Mouse (Mus musculus): ENCODE data around the gene Kcna10.

Gene Kcna10

DNA sequence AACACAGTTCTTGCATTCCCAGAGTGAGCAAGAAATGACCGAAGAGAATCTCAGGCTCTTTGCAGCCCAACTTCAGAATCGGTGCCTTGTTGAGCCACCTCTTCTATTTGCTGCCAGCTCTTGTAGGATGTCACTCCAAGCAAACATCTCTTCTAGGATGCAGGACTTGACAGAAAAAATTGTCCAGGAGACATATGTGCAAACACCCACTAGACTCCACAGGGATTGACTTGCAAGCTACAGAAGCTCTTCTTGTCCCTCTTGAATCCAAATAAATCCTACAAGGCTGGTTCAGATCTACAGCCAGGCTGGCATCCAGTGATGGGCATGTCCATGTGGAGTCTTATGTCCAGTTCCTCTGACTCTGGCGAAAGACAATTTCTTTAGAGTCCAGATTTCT lies 21.6 kb downstream of the Kcna10 start:
- no peak for DNase-seq

DNA sequence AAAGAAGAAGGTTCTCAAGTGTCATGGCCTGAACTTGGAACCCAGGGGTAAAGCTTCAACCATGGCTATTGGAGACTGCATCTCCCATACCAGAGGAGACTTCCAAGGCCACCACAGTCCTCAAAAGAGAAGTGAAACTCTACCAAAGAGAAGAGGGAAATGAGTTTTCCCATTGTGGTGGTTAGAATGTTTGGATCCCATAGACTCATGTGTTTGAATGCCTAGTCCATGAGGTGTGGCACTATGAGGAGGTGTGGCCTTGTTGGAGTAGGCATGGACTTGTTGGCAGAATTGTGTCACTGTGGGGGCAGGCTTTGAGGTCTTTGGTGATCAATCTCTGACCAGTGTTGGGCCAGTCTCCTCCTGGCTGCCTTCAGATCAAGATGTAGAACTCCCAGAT lies 22.3 kb downstream of the Kcna10 start:
- no peak for DNase-seq

DNA sequence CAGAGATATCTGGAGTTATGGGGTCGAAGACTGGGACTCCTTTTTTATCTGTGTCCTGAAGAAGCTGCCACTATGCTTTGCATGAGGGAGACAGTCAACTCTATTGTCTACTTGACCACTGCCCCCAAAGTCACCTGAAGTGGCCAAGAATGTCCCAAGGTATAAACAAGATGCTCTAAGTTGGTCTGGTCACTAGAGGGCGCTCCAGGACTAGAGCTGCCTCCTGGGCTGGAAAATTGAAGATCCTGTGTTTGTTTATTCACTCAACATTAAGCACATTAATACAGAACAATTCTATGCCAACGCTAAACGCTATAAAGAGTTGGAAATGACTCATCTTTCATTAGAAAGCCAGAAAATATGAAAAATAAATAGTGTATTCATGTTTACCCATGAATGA lies 23.1 kb downstream of the Kcna10 start:
- peak; percentile 70 to 85 for DNase-seq

DNA sequence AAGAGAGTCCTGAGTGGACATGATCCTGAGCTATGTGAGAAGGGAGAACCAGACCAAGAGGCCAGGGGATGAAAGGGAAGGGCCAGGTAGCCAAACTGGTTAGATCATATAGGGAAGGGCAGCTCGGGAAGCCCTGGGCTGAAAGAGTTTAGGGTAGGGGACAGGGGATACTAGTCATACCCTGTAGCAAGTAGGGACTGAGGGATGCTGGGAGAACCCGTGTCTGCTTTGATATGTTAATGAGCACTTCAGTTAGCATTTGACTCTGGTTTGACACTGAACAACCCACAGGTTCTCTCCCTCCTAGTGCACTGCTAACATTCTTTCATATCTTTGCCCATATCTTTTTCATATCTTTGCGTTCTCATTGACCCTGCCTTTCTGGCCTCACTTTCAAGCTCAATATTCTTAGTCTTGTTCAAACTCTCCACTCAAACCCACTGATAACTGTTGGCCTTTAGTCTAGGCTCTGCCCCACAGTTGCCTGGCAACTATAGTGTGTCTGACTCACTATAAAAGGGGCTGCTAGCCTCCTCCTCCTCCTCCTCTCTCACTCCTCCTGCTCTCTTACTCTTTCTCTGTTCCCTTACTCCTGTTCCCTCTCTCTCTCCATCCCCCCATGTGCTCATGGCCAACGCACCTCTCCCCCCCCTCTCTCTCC lies 23.8 kb downstream of the Kcna10 start:
- DNase-seq = no peak

DNA sequence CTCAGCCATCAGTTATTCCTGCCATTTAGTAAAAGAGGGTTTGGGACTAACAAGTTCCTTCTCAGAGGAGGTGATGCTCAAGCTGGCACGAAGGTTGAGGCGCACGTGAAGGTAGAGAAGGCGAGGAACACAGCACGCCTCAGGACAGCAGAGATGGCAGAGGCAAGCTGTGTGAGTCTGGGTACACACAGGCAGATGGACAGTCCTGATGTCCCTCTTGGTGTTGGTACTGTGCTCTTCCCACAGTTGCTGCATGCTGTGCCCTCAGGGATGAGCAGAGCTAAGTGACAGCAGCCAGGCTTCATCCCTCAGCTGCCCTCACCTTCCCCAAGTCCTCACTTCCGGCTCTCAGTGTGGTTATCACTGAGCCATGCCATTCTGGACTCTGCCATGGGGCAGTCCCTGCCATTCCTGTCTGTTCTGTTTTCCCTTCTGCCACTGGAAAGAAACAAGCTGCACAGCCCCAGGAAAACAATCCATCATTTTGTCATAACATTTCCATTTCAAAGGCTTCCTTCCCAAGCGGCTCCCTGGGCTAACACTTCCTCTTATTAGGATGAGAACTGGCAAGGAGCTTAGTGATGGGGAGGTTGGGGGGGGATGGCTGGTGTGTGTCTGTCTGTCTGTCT lies 24.9 kb downstream of the Kcna10 start:
- no peak for DNase-seq

DNA sequence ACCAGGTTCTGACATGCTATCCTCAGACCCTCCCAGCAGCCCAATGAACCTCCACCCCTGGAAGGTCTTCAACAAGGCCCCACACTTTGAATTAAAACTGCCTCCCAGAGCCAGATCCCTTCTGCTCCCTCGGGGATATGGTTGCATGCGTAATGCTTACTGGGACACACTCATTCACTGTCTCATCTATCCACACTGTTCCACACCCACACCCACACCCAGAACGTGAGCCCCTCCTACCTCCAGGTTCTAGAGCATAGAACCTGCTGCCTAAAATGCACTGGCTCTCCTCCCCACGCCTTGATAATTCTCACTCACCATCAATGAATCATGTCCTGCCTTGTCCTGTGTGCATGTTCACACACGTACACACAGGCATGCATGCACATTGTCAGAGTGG lies 31.8 kb downstream of the Kcna10 start:
- no peak for DNase-seq

DNA sequence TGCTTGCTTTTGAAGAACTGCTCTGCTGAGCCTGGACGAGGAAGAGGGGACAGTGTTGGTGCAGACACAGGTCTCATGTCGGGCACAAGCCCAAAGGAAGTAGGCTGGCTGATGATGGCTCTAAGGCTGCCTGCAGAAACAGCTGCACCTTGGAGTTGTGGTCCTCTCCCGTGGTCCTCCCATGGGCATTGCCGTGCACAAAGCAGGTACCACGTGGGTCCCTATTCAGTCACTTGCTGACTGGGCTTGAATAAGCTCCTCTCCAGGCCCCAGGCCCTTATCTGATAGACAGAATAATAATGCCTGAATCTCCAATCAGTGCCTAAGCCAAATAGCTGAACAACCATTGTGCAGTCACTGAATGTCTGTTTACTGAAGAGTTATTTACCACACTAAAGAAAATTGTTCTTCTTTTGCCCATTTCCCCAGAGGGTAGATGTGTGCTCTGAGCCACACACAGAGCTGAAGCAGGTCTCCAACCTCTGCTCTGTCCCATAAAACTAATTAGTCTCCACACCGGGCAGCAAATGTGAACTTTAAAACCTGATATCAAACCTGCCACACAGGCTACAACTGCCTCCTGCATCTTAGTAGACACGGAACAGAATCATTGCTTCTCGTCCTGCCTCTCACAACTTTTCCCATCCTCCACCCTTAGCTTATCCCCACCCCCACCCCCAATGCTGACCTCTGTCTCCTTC lies 33.7 kb downstream of the Kcna10 start:
- DNase-seq = no peak

DNA sequence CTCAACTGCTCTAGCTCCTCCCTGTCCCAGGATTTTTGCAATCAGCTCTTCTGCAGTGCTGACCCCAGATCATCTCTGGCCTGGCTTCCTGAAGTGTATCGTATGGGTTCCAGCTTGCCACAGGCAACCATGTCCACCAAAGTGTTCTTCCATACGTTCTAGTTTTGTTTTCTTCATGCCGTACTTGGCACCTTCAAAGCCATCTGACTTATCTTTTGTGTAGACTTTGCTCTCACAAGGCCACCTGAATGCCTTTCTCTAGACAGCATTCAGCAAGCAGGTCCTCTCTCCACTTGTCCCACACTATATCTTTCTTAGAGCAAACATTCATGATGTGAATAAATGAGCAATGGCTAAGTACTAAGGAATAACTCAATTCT lies 34.2 kb downstream of the Kcna10 start:
- no peak for DNase-seq

DNA sequence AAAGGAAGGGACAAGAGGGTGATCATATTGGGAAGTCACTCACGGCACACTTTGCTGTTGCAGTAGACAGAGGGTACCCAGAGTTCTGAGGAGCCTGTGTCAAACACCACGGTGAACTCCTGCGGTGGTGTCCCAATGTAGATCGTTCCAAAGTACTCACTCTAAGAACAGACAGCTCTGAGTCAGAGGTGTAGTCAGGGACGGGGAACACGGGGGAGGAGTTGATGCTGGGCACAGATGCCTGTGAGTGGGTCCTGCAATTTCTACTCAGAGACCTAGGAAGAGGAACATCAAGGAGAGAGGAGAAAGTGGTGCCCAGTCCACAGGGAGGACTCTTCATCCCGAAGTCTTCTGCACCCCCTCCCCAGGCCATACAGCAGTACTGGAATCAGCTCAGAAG lies 35.7 kb downstream of the Kcna10 start:
- no peak for DNase-seq

DNA sequence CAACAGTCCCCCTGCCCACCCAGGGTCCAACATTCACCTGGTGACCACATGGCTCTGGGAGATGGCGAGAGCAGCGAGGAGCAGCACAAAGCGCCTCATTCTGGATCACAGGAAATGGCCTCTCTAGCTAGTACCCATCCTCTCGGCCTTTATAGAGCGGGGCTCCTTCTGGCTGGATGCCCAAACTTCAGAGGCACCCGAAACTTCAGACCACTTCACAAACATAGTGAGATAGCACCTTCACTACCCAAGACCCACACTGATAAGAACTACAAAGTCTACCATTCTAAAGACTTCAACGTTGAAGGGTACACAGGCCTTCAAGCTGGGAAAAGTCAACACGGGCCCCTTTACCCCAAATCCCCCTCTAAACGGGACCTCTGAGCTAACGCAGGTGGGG lies 38.8 kb downstream of the Kcna10 start, which contains the start of gene Cym:
Gene Cym (minus strand): TSS at position 125 of the 400 bp plus-strand sequence.
- no peak for DNase-seq

DNA sequence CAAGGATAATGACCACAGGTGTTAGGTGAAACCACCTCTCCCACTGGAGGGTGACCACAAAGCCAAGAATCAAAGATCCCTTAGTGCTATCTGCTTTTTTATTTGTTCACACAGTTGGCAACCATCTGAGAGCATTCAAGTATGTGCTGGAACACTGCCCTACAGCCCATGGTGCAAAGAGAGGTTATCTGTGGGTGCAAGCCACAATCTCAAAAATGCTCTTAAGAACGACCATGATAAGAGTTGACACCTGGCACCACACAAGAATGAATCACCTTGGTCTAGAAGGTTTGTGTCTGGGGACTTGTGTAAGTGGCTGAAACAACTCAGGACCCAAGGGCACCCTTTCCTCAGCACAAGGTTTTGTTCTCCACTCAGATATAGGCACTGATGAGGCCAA lies 40.4 kb downstream of the Kcna10 start:
- DNase-seq = no peak

DNA sequence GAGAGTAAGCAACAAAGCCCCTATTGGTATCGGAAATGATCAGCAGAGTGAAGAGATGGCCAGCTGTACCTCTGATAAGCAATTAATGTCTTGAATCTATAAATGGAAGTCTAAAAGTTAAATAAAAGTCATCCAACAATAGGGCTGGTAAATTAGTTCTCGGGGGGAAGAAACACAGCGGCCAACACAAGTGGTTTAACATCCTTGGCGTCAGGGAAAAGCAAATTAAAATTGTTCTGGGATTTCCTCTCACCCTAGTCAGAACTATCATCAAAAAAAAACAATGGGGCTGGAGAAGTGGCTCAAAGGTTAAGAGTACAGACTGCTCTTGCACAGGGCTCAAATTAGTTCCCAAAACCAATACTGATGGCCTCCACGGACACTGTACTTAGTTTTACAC lies 43.0 kb downstream of the Kcna10 start:
- DNase-seq = no peak

DNA sequence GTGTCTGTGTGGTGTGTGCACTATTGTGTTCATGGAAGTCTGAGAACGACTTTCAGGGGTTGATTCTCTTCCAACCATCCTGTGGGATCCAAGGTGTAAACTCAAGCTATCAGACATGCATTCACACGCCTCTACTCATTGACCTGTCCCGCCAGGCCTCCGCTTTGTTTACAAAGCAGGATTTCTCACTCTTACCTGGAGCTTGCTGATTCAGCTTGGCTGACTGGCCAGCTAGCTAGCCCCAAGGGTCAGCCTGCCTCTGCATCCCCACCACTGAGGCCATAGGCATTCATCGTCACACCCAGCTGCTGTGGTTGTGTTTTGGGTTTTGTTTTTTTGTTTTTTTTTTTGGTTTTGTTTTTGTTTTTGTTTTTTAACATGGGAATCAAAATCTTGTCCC lies 46.4 kb downstream of the Kcna10 start:
- no peak for DNase-seq

DNA sequence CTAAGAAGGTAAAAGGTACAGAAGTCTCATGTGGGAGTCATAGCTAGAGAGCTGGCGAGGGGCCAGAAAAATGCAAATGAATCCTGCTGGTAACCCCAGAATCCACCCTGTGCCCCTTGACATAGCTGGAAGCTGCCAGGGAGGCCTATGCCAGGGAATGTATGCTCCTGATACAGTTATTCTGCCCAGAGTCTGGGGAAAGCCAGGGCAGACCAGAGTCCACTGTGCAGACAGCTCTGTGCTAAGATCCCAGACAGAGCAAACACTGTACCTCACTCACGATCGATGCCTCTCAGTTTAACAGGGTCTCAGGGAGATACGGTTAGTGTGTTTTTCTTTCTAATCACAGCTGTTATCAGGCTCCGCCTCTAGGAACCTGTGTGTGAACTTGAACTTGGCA lies 47.0 kb downstream of the Kcna10 start:
- DNase-seq = no peak

DNA sequence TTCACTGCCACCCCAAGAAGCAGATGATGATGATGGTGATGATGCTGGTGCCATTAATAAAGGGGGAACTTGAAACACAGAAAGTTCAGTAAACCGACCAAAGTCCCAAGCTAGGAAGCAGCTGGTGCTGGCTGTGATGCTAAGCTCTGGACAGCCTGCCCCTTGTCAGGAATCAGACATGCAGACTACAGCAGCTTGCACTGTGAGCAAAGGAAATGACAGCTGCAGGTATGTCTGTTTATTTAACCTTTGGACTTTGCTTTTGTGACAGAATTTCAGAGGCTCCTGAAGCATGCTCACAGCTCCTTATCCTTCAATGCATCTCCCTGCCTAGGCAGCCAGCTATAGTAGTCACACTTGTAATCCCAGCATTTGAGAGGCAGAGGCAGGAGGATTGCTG lies 47.7 kb downstream of the Kcna10 start, which contains the start of gene A630076J17Rik:
Gene A630076J17Rik (plus strand): TSS at position 88 of the 400 bp plus-strand sequence.
- DNase-seq = no peak

DNA sequence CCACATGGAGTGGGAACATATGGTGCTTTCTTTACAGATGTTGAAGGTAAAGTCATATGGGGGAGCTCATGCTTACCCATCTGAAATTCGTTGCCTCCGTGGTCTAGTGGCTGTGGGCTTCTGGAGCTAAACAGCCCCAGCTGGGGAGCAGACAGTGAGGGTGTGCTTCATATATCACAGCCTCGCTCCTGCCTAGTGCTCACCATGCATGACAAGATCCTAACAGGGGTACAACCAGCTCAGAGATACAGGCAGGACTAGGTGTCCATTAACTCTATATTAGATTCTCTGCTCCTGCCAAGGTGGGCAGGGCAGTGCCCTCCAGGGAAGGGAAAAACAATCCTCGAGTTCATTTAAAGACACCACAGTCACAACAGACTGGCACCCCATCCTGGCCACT lies 48.3 kb downstream of the Kcna10 start:
- DNase-seq = no peak

DNA sequence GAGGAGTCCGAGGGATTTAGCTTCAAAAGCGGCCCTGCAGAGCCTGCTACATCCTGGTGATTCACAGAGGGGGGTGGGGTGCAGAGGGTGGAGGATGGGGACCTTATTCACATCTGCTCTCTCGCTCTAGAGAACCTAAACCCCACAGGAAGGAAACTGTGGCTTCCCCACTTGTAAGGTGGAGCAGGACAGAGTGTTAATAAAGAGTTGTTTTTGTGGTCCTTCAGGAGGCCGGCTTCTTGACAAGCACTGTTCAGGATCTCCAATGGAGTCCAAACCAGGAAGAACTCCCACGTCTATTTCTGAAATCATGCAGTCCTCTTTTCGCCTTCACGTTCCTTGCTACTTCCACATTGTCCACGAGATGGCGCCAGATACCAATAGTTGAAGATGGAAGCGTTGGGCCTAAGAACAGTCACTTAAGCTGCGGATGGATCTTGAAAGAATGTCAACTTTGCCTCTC lies 50.5 kb downstream of the Kcna10 start:
- DNase-seq = peak; percentile 77 to 88

DNA sequence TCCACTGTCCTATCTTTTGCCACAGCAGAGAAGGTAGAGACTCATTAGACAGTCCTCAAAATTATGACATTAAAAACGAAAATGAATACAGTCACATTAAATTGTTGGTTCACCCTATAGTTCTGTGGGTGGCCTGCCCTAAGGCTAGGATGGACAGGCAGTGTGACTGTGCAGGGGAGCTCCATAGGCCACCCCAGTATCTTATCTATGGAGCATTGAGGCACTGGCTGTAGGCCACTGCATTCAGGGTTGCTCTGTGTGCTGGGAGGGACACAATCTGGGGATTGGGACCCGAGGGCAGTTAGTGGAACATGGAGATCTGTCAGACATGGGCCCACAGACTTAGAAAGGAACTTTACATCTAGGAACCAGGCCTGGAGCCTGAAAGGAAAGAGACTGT lies 51.1 kb downstream of the Kcna10 start:
- no peak for DNase-seq

DNA sequence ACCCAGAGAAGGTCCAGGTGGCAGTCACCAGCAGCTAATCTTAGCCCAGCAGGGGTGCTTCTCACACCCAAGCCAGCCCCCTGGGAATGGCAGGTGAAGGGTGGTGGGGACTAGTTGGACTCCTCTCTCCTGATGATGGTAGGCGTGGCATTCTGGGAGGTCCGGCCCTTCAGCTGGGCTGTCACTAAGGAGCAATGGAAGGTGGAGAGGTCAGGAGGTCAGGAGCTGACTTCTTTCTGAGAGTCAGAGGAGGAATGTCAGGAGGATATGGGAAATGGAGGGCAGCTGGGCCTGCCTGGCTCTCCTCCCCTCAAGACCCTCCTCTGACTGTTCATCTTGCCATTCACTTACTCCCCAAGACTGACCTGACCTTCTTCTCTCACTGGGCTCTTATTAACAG lies 55.2 kb downstream of the Kcna10 start:
- no peak for DNase-seq

DNA sequence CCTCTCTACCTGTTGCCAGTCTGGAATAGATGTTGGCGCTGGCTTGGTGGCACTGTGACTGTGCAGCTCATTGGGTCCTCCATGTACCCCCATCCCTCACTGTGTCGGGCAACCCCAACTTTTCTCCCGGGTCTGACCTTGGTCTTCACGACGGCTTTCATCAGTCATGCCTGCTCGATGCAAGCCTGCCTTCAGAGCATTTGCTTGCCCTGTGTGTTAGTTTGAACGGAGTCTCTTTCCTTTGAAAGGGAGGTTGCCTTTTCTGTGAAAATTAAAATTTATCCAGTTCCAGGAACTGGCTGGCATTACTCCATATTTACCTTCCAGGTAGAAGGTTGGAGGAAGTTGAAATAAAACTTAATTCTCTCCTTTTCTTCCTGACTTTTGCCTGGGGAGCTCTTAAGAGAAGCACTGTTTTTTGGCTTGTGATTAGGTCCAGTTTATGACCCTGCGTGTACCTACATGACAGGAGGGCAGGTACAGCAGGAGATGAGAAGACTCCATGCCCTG lies 55.7 kb downstream of the Kcna10 start:
- no peak for DNase-seq

DNA sequence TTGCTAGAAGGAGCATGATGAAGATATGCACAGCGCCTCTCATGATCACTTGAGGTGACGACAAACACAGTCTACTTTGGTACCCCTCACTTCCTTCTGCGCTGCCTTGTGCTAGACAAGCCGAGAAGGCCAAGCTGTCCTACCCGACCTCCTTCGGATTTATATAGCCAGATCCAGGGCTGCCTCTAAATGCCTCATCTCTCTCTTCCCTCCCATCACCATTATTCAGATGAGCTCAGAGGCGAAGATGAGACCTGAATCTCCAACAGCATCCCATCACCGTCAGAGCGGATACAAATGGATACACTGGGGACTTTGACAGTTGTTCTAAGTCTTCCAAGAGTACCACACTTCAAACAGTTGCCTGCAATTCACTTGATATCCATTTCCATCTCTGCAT lies 56.8 kb downstream of the Kcna10 start, which contains the start of gene Prok1:
Gene Prok1 (minus strand): TSS at position 101 of the 400 bp plus-strand sequence.
- no peak for DNase-seq

DNA sequence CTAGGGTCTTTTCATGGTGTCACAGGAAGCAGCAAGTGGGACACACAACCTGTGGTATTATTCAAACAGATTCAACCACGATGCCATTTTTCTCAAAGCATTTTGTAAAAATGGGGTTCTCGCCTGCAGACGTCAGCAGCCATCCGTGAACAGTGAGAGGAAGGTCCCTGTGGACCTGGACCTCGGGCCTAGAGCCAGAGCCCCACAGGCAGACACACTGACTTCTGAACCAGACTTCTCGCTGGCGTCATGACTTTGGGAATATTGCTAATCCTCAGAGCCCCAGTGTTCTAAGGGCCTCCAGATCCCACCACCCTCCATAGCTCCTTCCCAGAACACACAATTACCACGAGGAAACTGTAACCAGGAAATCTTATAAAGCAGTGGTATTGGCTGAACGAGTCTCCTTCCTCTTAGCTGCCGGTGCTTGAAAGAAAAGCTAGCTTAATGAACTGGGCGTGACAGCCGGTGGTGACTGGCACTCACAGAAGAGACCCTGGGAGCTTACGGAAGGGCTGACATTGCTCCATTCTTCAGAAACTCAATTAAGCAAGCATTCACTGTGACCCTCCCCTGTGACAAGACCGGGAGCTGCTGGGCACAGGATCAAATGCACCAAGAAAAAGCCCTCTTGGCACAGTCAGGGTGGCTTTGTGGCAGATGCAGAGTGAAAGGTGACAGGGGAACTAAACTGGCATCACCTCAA lies 58.7 kb downstream of the Kcna10 start:
- no peak for DNase-seq

All from cerebellum, postnatal 25 days (tissue).